Mouse (Mus musculus) midbrain, embryonic 11.5 days (tissue): ENCODE data around the gene Caln1. TPM values are rescaled to one million over a fixed set of nuclear protein-coding genes. Genes with fewer than 3 reads are reported as not detected.
"Not testable (repeated sequence)": the region's sequence is repeated elsewhere in the genome, so short reads cannot be mapped to it uniquely, and the experiment has no call there.

Source experiments
- ATAC-seq: fragments of 200-750 bp; cut with Nextera tagmentation; 2 replicates; pipeline ENCODE4 v1.8.0; 2017; ENCODE audit warnings: moderate TSS enrichment, moderate library complexity; ENCODE audit not compliant: low FRiP score
- DNase-seq: peaks from one replicate; pipeline ENCODE4 v3.0.0; 2015; ENCODE audit warnings: low spot score; ENCODE audit errors: missing footprints
- H3K27ac ChIP-seq: fragments of 300-500 bp; sonication (generic); 2 replicates; pipeline ENCODE4 v1.5.1; 2014; ENCODE audit warnings: low read depth, low read length
- H3K27me3 ChIP-seq: fragments of 300-500 bp; sonication (generic); 2 replicates; pipeline ENCODE4 v1.6.1; 2014; ENCODE audit warnings: mild to moderate bottlenecking, low read length, moderate library complexity, mixed read lengths; ENCODE audit not compliant: control insufficient read depth, insufficient read depth
- H3K36me3 ChIP-seq: fragments of 300-500 bp; sonication (generic); 2 replicates; pipeline ENCODE4 v1.6.1; 2014; ENCODE audit warnings: mild to moderate bottlenecking, low read length, moderate library complexity, mixed read lengths; ENCODE audit not compliant: control insufficient read depth, insufficient read depth
- H3K4me1 ChIP-seq: fragments of 300-500 bp; sonication (generic); 2 replicates; pipeline ENCODE4 v1.6.1; 2014; ENCODE audit warnings: low read length; ENCODE audit not compliant: control insufficient read depth, insufficient read depth
- H3K4me2 ChIP-seq: fragments of 300-500 bp; sonication (generic); 2 replicates; pipeline ENCODE4 v1.6.1; 2014; ENCODE audit warnings: mild to moderate bottlenecking, moderate library complexity
- H3K4me3 ChIP-seq: fragments of 300-500 bp; sonication (generic); 2 replicates; pipeline ENCODE4 v1.5.1; 2014; ENCODE audit warnings: low read depth, low read length
- H3K9ac ChIP-seq: fragments of 300-500 bp; sonication (generic); 2 replicates; pipeline ENCODE4 v1.6.1; 2014; ENCODE audit warnings: low read length
- H3K9me3 ChIP-seq: fragments of 300-500 bp; sonication (generic); 2 replicates; pipeline ENCODE4 v1.6.1; 2016; ENCODE audit warnings: low read length; ENCODE audit not compliant: control insufficient read depth
- WGBS: fragments of 180-500 bp; shearing (Covaris S2); extraction: QIAGEN DNeasy Blood & Tissue Kit; methylation state at CpG from one replicate; pipeline ENCODE4 v1.1.7; 2014; 5-methylcytosine and 5-hydroxymethylcytosine counted together
- polyA plus RNA-seq: library from polyadenylated mRNA; unstranded; fragments of >200 nt; fragmentation: Nextera tagmentation; extraction: Ambion mirVana; gene quantifications from 2 replicates; pipeline ENCODE4 v1.2.1, GENCODE M21; 2014

The Caln1 gene
- polyA plus RNA-seq, 1 experiment from 2014 or later = 0.34 TPM

DNA sequence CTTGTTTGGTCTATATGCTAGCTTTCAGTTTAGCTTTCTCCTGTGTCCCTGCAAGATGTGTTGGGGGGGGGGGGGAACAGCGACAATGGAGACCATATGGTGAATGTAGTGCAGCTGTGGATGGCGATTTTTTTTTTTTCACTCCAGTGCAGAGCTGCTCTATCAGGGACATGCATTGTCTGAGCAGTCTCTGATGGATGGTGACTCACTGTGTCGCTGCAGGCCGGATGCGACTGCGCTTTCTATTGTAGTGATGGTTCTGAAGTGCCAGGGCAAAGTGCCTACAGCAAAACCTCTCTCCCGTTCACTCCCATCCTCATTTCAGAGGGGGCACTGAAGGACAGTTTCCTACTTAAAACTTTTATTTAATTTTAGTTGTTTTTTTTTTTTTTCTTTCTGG, 250.8 kb downstream of the Caln1 start:
- 84% methylated on average over 7 of the region's 7 CpGs for WGBS
- Histone ChIP-seq H3K27ac (no peak overlapping the region), H3K9me3 (peaks cover 2% of the 10 kb centered on the region; the same call in 1 of the 2 replicates), H3K4me3 (no peak overlapping the region), H3K4me1 (no peaks in the 10 kb centered on the region), H3K4me2 (no peak overlapping the region), H3K9ac (no peak overlapping the region), H3K36me3 (no peaks in the 10 kb centered on the region), H3K27me3 (no peaks in the 10 kb centered on the region)
- DNase-seq (peak; percentile 2), ATAC-seq (no peak)

DNA sequence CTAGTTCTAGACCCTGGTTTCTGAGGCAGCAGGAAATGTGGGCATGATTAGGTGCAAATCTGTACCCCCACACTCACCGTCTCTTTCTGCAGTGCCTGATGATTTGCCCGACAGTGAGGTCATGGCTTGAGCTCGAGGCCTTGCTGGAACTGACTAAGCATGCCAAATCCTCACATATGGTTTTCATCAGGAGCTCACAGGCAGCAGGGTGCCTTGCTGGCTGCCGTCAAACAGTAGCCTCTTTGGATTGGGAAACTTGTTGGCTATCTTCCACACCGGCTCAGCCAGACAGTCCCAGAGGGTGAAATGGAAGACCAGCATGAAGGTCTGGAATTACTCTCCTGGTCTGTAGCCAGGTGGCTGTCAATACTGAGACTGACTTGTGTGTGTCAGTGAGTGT, 254.0 kb downstream of the Caln1 start:
- Histone ChIP-seq H3K9ac (no peak overlapping the region), H3K27ac (no peak overlapping the region), H3K27me3 (no peaks in the 10 kb centered on the region), H3K4me2 (no peak overlapping the region), H3K36me3 (no peaks in the 10 kb centered on the region), H3K4me3 (no peak overlapping the region), H3K4me1 (no peaks in the 10 kb centered on the region), H3K9me3 (peaks cover 2% of the 10 kb centered on the region; the same call in 1 of the 2 replicates)
- ATAC-seq (no peak), DNase-seq (peak; percentile 78)
- WGBS = 60% methylated on average over 5 of the region's 5 CpGs

DNA sequence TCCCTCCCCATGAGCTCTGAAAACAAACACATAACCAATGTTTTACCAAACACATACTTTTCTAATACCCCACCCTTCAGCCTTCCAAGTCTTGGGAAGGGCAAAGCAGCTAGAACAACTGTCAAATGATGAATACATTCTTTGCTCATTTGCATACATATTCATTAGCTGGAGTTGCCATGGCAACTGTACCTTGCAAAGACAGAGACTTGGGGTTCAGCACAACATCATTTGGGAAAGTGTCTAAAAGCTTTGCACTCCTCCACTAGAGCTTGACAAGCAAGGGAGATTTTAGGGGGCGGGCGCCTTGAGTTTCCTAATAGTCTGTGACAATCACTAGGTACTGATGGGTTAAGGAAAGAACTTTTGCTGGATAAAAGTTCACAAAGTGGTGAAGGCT, 258.5 kb downstream of the Caln1 start:
- WGBS = 92% methylated on average over 2 of the region's 2 CpGs
- Histone ChIP-seq H3K9ac (no peak overlapping the region), H3K27me3 (no peaks in the 10 kb centered on the region), H3K9me3 (no peaks in the 10 kb centered on the region), H3K4me3 (no peak overlapping the region), H3K27ac (no peak overlapping the region), H3K4me2 (no peak overlapping the region), H3K4me1 (no peaks in the 10 kb centered on the region), H3K36me3 (no peaks in the 10 kb centered on the region)
- DNase-seq = peak; percentile 31
- no peak for ATAC-seq

- Histone ChIP-seq H3K4me1 (no peaks in the 10 kb centered on the region), H3K27me3 (no peaks in the 10 kb centered on the region), H3K4me3 (no peak overlapping the region), H3K36me3 (no peaks in the 10 kb centered on the region), H3K27ac (no peak overlapping the region), H3K4me2 (no peak overlapping the region), H3K9me3 (no peaks in the 10 kb centered on the region), H3K9ac (no peak overlapping the region)
- ATAC-seq (no peak), DNase-seq (no peak)
- 45% methylated on average over 2 of the region's 2 CpGs for WGBS
Measured at GRCm38 (mm10) chr5:130635397-130635796, 266.1 kb downstream of the Caln1 start.

DNA sequence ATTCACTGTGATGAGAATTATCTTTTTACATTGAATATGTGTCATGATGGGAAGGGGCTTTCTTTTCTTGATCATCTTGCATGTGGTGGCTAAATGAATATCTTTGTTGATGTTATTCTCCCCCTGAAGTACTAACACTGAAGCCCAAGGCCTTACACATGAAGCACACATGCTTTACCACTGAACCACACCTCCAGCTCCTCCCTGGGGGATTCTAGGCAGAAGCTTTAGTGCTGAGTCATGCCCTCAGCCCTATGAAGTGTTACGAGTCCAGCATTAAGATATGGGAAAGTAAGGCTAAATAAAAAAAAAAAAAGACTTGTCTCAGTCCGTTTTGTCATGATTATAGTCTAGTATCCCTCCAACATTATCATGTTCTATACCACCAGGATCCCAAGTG, 272.6 kb downstream of the Caln1 start:
- no peak overlapping the region for H3K4me2 ChIP-seq
- no peak overlapping the region for H3K27ac ChIP-seq
- no peaks in the 10 kb centered on the region for H3K9me3 ChIP-seq
- WGBS = 83% methylated on average over 2 of the region's 2 CpGs
- no peaks in the 10 kb centered on the region for H3K36me3 ChIP-seq
- H3K4me1 ChIP-seq = no peaks in the 10 kb centered on the region
- no peaks in the 10 kb centered on the region for H3K27me3 ChIP-seq
- H3K4me3 ChIP-seq = no peak overlapping the region
- ATAC-seq = no peak
- DNase-seq = peak; percentile 26
- H3K9ac ChIP-seq = no peak overlapping the region

DNA sequence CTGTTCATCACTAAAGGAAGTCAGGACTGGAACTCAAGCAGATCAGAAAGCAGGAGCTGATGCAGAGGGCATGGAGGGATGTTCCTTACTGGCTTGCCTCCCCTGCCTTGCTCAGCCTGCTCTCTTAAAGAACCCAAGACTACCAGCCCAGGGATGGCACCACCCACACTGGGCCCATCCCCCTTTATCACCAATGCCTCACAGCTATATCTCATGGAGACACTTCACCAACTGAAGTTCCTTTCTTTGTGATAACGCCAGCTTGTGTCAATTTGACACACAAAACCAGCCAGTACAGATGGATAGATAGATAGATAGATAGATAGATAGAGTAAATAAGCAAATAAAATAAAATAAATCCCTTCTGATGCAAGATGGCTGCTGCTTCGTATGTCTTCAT, 276.9 kb downstream of the Caln1 start:
- not testable (repeated sequence) for H3K4me3 ChIP-seq, H3K27me3 ChIP-seq, H3K36me3 ChIP-seq, DNase-seq, ATAC-seq, H3K9me3 ChIP-seq, H3K27ac ChIP-seq, H3K9ac ChIP-seq, H3K4me2 ChIP-seq, H3K4me1 ChIP-seq
- 81% methylated on average over 2 of the region's 2 CpGs for WGBS

- no peaks in the 10 kb centered on the region for H3K36me3 ChIP-seq
- ATAC-seq (no peak), DNase-seq (no peak)
- H3K4me1 ChIP-seq = no peaks in the 10 kb centered on the region
- no peaks in the 10 kb centered on the region for H3K9me3 ChIP-seq
- H3K27ac ChIP-seq = no peak overlapping the region
- 80% methylated on average over 3 of the region's 3 CpGs for WGBS
- no peak overlapping the region for H3K4me2 ChIP-seq
- H3K27me3 ChIP-seq = no peaks in the 10 kb centered on the region
- no peak overlapping the region for H3K9ac ChIP-seq
- no peak overlapping the region for H3K4me3 ChIP-seq
Measured at GRCm38 (mm10) chr5:130658141-130658540, 288.9 kb downstream of the Caln1 start.

DNA sequence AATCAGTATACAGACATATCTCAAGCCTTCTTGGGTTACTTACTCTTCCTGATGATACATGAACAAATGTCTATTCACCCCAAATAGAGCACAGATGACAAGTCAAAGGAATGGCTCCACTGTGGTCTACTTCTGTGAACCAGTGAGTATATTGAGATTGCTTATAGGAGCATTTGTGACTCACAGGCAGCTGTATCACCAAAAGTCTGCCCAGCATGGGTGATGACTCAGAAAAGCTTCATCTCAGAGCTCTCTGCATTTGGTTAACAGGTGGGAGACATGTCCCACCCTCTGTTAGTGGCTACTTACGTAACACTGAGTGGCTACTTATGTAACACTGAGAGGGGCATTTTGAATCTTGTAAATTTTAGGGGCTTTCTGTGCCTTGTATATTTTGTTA, 296.8 kb downstream of the Caln1 start:
- WGBS = 97% methylated on average over 1 of the region's 1 CpGs
- Histone ChIP-seq H3K4me2 (no peak overlapping the region), H3K4me1 (no peaks in the 10 kb centered on the region), H3K27me3 (no peaks in the 10 kb centered on the region), H3K27ac (no peak overlapping the region), H3K9ac (no peak overlapping the region), H3K9me3 (no peaks in the 10 kb centered on the region), H3K4me3 (no peak overlapping the region), H3K36me3 (no peaks in the 10 kb centered on the region)
- DNase-seq (no peak), ATAC-seq (no peak)

- H3K9me3 ChIP-seq = no peaks in the 10 kb centered on the region
- 55% methylated on average over 3 of the region's 3 CpGs for WGBS
- no peak overlapping the region for H3K27ac ChIP-seq
- H3K9ac ChIP-seq = no peak overlapping the region
- no peaks in the 10 kb centered on the region for H3K36me3 ChIP-seq
- no peaks in the 10 kb centered on the region for H3K27me3 ChIP-seq
- DNase-seq (no peak), ATAC-seq (no peak)
- no peak overlapping the region for H3K4me3 ChIP-seq
- no peak overlapping the region for H3K4me2 ChIP-seq
- no peaks in the 10 kb centered on the region for H3K4me1 ChIP-seq
Measured at GRCm38 (mm10) chr5:130672588-130672987, 303.3 kb downstream of the Caln1 start.

- Histone ChIP-seq H3K4me1 (no peaks in the 10 kb centered on the region), H3K27me3 (no peaks in the 10 kb centered on the region), H3K27ac (no peak overlapping the region), H3K9me3 (no peaks in the 10 kb centered on the region), H3K4me3 (no peak overlapping the region), H3K4me2 (no peak overlapping the region), H3K9ac (no peak overlapping the region), H3K36me3 (no peaks in the 10 kb centered on the region)
- WGBS = 65% methylated on average over 3 of the region's 3 CpGs
- DNase-seq (no peak), ATAC-seq (no peak)
Measured at GRCm38 (mm10) chr5:130673092-130673491, 303.8 kb downstream of the Caln1 start.
